Mouse (Mus musculus) frontal cortex, postnatal 10 days (tissue): ENCODE measurements around the gene Ctso.

Experiments used
- DNase-seq, 2 experiments: peaks; one replicate each; pipeline ENCODE4 v3.0.0; 2022; ENCODE audit warnings: low spot score in 2 of 2, mixed read lengths in 1 of 2

The Ctso gene

GRCm38 (mm10) chr3:81932141-81933101 is at the start of gene Ctso:
Gene Ctso, plus strand, starts transcription at chr3:81932601.
- DNase-seq = peak; percentile 57 to 82

DNA sequence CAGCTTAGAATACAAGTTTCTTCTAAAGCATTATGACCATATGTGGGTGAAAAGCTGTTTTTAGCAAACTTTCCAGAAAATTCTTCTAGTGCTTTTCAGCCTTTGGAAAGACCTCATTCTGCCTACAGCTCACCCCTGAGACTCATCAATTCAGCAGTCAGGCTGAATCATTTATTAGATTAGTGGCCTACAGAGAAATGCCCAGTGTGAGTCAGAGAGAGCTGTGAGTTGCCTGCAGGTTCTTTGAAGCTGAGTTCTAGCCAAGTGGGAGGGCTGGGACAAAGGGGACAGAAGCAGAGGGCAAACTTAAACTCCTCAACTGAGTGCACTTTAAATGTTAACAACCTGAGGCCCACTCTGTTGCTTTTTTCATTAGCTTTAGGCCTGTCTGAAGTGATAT is 48.5 kb upstream of the Ctso start:
- DNase-seq = no peak

DNA sequence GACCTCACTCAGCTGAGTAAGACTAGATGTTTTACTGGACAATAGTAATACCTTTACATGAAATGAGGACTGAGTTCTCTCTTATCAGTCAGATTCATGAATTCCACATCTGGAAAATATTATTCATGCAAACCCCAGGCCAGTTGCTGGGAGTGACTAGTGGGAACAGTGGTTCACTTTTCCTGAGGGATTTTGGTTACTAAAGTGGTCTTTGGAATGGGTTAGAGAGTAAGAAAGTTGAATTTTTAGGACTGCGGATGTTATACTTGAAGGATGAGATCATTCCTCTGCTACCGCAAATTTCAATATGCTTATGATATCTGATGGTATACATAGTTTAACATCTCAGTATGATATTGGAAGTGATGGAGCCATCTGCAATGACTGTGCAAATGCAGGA is 46.8 kb upstream of the Ctso start:
- no peak for DNase-seq

- DNase-seq = no peak
Measured at GRCm38 (mm10) chr3:81889137-81889536, 43.3 kb upstream of the Ctso start.

GRCm38 (mm10) chr3:81910286-81911036 is 21.9 kb upstream of the Ctso start:
- no peak for DNase-seq

DNA sequence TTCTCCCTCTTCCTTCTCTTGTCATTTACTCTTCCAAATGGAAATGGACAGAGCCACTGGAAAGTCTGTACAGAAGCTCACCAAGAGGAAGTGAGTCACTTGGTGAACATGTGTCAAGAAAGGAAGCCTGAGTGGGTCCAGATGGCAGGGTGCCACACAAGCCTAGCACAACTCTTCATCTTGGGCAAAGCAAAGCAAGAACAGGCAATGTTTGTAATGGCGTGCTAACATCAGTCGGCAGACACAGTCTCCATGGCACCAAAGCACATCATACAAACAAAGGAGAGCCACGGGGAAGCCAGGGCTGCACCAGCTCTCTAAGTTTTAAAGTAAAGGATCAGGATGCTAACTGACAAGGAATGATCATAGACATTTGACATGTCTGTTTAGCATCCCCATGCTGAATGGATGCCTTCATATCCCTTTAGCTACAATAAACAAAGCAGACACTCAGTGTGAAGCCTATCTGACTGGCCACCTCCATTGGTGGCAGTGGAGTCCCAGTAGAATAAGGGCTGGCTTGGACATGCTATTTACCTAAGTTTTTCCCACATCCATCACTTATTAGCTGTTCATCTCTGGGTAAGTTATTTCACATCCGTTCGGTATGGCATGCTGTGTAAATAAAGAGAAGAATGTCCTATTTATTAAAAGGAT is 16.2 kb upstream of the Ctso start:
- no peak for DNase-seq

GRCm38 (mm10) chr3:81917354-81917935 is 15.0 kb upstream of the Ctso start:
- DNase-seq = no peak

DNA sequence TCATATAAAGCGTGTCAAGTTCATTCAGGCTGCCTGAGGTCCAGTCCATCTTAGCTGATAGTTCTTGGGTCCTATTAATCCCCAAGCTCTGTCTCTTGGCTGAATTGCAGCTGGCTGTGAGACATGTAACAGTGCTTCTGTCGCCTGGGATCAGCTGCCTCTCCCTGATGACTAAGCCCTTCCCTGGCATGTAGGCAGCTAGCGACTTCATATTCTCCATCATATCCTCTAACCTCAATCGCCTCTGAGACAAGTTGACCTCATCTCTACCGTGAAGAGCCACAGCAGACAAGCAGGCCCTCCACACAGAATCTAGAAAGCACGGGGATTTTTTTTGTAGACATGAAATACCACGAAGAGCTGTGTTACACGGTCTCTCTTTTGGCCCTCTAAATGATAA is 14.2 kb upstream of the Ctso start:
- no peak for DNase-seq

DNA sequence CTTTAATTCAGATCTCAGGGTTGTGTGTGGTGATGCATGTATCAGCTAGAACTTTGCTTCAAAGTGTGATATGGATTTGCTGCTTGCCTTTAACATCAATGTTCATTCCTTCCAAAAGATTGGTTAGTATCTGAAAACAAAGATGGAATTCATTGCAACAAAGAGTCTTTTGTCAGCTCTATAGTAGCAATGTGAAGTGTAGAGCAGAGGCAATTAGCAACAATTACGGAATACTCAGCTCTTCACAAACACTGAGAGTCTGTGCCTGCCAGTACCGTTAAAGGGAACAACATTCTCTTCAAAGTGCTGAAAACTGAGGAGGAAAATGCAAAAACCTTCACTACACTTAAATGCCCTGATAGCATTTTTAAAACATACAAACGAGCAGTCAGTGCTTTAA is 12.7 kb upstream of the Ctso start:
- no peak for DNase-seq

- DNase-seq = no peak
Measured at GRCm38 (mm10) chr3:81922910-81923309, 9.5 kb upstream of the Ctso start.

DNA sequence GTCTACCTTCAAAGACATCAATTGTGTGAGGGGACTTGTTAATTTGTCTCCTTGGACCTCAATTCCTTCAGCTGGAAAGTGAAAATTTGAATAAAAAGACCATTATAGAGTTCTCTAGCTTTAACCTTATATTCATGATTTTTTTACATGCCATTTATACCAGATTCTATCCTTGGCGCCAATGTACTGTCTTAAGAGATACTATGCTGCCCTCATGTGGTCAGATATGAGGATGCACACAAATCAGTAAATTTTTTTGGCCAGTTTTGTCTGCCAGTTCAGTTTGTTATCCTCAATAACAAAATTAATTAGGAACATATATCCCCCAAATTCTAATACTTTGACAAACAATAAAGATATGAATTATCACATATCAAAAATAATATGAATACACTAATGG is 7.5 kb upstream of the Ctso start:
- DNase-seq = peak in 1 of 2 experiments; percentile 42

- no peak for DNase-seq
Measured at GRCm38 (mm10) chr3:81925856-81926255, 6.5 kb upstream of the Ctso start.

DNA sequence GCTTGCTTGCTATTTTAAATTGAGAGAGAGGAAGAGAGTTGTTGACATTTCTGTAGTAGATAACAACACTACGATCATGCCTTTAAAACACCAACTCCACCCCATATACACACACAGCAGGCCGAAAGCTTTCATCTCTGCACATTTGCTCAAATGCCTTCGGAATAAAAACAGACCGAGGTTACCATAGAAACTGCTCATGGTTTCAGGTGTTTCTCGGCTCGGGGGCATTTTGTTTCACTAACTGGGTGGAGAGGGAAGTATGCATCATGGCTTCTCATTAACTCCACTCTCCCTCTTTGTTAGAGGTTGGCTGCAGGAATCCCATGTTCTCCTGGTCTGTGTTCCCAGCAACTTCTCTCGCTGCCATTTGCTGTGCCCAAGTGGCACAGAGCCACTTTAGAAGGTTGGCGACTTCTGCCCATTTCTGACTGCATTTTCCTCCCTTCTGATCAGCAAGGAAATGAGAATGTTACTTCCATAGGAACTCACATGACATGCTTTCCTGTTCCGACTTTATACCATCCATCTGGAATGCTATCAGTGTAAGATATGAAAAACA is 5.6 kb upstream of the Ctso start:
- DNase-seq = no peak

GRCm38 (mm10) chr3:81929073-81929472 is 3.3 kb upstream of the Ctso start:
- no peak for DNase-seq

- DNase-seq = no peak
Measured at GRCm38 (mm10) chr3:81931695-81932094, 706 bp upstream of the Ctso start.

- DNase-seq = no peak
Measured at GRCm38 (mm10) chr3:81933348-81933747, 947 bp downstream of the Ctso start.

GRCm38 (mm10) chr3:81938924-81939323 is 6.5 kb downstream of the Ctso start:
- DNase-seq = no peak

DNA sequence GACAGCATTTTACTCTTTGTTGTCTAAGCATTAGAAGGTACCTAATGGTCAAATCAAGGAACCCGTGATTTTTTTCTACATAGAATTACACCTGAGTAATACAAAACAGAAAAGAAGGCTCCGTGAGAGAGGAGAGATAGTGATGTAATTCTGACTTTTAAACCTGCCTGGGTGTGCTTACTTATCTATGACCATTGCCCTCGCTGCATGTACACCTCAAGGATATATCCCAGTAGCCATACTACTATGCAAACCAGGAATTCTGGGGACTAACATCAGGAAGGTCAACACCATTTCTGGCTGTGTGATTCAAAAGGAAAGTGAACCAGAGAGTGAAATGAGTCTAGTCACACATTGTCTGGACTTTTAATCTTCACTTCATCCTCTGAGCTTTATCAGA is 9.9 kb downstream of the Ctso start:
- no peak for DNase-seq

DNA sequence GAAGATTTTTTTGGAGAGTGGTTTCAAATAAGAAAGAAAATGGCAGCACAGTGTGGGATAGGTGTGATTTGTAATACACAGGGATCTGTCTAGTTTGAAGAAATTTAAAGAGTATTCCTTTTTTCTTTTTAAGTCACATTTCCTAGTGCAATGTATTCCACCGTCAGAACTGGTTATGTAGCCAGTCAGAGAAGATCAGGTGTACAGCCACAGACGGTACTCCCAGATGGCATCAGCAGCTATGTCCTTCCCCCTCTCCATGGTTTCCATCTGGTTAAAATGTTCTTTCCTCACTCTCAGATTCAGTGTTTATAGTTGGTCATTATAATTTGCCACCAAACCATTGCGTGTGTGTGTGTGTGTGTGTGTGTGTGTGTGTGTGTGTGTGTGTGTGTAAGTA is 10.7 kb downstream of the Ctso start:
- DNase-seq = no peak

DNA sequence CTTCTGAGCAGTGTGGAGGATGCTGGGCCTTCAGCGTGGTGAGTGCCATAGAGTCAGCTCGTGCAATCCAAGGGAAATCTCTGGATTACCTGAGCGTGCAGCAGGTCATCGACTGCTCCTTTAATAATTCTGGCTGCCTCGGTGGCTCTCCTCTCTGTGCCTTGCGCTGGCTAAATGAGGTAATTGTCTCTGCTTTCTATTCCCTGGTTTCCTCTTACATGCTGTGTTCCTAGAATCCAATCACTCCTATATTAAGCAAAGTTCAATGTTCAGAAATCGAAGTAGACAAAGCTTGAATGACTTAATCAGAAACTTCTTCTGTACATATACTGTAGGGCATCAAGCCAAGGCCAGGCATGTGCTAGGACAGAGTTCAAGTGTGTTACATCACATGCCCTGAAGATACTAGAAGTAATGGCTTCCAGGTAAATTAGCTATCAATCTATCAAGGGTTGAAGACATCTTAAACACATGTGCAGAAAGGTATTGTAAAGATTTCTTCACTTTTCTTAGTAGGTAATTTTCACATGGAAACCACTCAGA is 12.5 kb downstream of the Ctso start:
- DNase-seq = no peak

- no peak for DNase-seq
Measured at GRCm38 (mm10) chr3:81949048-81949447, 16.6 kb downstream of the Ctso start.
